Mouse (Mus musculus): ENCODE measurements around the gene Oxtr. TPM values are rescaled to one million over a fixed set of nuclear protein-coding genes. Genes with fewer than 3 reads are reported as not detected.

The Oxtr gene
- polyA plus RNA-seq, 1 experiment from 2014 or later: 0.52 TPM

DNA sequence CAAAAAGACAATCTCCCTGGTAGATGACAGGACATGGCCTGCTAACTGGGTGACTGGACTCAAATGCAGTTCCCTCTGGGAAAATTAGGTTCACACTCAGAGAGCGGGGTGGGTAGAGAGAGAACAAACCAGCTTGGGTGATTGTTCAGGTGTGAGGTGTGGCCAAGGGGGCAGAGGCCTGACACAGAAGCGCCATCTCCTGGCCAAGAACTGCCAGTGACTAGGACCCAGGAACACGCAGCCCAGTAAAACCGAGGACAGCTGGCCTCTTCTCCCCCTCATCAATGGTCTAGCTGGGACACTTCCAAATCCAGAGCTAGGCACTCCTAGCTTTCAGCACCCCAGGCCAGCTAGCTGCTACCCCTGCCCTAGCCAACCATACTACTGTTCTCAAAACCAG is 5.4 kb downstream of the Oxtr start:
- Histone ChIP-seq H3K4me3 (no peak overlapping the region), H3K9me3 (no peaks in the 10 kb centered on the region), H3K27me3 (peaks cover 36% of the 10 kb centered on the region), H3K27ac (no peak overlapping the region), H3K9ac (no peak overlapping the region), H3K4me2 (no peak overlapping the region), H3K4me1 (peaks cover 6% of the 10 kb centered on the region), H3K36me3 (no peaks in the 10 kb centered on the region)
- WGBS: 7% methylated on average over 4 of the region's 4 CpGs
- ATAC-seq (ENCODE audit: insufficient number of reproducible peaks, low FRiP score, low TSS enrichment, low read depth): no peak

GRCm38 (mm10) chr6:112479861-112480260 is 9.9 kb downstream of the Oxtr start:
- no peak overlapping the region for H3K4me3 ChIP-seq
- H3K27ac ChIP-seq: no peak overlapping the region
- H3K4me2 ChIP-seq: no peak overlapping the region
- H3K27me3 ChIP-seq: no peaks in the 10 kb centered on the region
- ATAC-seq (ENCODE audit: insufficient number of reproducible peaks, low FRiP score, low TSS enrichment, low read depth): no peak
- H3K9me3 ChIP-seq: no peaks in the 10 kb centered on the region
- no peaks in the 10 kb centered on the region for H3K4me1 ChIP-seq
- H3K9ac ChIP-seq: no peak overlapping the region
- 46% methylated on average over 13 of the region's 13 CpGs for WGBS
- H3K36me3 ChIP-seq: no peaks in the 10 kb centered on the region

GRCm38 (mm10) chr6:112471644-112472043 is 18.1 kb downstream of the Oxtr start:
- Histone ChIP-seq H3K4me2 (no peak overlapping the region), H3K36me3 (no peaks in the 10 kb centered on the region), H3K4me3 (no peak overlapping the region), H3K27ac (no peak overlapping the region), H3K27me3 (no peaks in the 10 kb centered on the region), H3K9me3 (no peaks in the 10 kb centered on the region), H3K4me1 (no peaks in the 10 kb centered on the region), H3K9ac (no peak overlapping the region)
- no peak for ATAC-seq (ENCODE audit: insufficient number of reproducible peaks, low FRiP score, low TSS enrichment, low read depth)
- 87% methylated on average over 4 of the region's 4 CpGs for WGBS

- H3K4me2 ChIP-seq: no peak overlapping the region
- H3K9ac ChIP-seq: no peak overlapping the region
- no peaks in the 10 kb centered on the region for H3K9me3 ChIP-seq
- no peak for ATAC-seq (ENCODE audit: insufficient number of reproducible peaks, low FRiP score, low TSS enrichment, low read depth)
- H3K4me3 ChIP-seq: no peak overlapping the region
- H3K27ac ChIP-seq: no peak overlapping the region
- no peaks in the 10 kb centered on the region for H3K36me3 ChIP-seq
- H3K27me3 ChIP-seq: peaks cover 3% of the 10 kb centered on the region; the same call in 1 of the 2 replicates
- no peaks in the 10 kb centered on the region for H3K4me1 ChIP-seq
Observed at GRCm38 (mm10) chr6:112466001-112466400, 23.7 kb downstream of the Oxtr start.

DNA sequence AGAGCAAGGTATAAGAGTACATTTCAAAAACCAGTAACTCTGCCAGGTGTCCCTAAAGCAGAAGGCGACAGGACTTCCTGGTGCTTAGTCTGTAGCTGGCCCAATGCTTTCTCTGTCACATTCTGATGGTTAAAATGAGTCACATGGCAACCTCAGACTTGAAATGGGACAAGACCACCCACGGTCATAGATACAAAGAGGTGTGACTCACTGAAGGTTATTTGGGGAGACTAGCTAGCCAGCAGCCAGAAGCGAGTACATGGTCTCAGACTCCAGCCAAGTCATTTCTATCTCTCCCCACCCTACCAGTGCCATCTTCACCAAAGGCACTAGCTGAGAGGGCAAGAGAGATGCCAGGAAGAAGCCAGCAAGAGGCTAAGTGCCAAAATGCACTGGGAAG is 24.3 kb downstream of the Oxtr start:
- ATAC-seq (ENCODE audit: insufficient number of reproducible peaks, low FRiP score, low TSS enrichment, low read depth): no peak
- Histone ChIP-seq H3K27ac (no peak overlapping the region), H3K4me3 (no peak overlapping the region), H3K27me3 (peaks cover 3% of the 10 kb centered on the region; the same call in 1 of the 2 replicates), H3K4me1 (0 out of 2 replicates have a peak, but pooled peaks cover 1% of the 10 kb centered on the region), H3K36me3 (no peaks in the 10 kb centered on the region), H3K9me3 (no peaks in the 10 kb centered on the region), H3K9ac (no peak overlapping the region), H3K4me2 (no peak overlapping the region)
- 73% methylated on average over 3 of the region's 3 CpGs for WGBS

DNA sequence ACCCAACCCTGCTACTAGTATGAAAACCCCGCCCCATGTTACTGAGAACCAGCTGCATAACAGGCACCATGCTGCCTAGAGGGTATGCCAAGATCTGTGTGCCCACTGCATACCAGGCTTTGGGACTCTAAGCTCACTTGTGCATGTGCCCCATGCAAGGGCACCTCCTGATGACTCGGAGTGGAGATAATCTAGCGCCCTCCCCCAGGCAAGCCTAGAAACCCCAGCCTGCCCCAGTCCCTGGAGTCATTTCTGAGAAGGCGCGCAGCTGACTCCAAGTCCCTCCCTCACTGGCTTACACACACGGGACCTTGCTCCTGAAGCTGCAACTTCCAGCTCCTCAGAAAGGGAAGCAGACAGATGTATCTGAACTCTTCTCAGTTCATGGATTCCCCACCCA is 26.4 kb downstream of the Oxtr start:
- Histone ChIP-seq H3K36me3 (no peaks in the 10 kb centered on the region), H3K27me3 (peaks cover 3% of the 10 kb centered on the region; the same call in 1 of the 2 replicates), H3K9ac (no peak overlapping the region), H3K27ac (no peak overlapping the region), H3K4me2 (no peak overlapping the region), H3K4me1 (peaks cover 12% of the 10 kb centered on the region), H3K4me3 (no peak overlapping the region), H3K9me3 (no peaks in the 10 kb centered on the region)
- no peak for ATAC-seq (ENCODE audit: insufficient number of reproducible peaks, low FRiP score, low TSS enrichment, low read depth)
- WGBS: 82% methylated on average over 6 of the region's 6 CpGs

GRCm38 (mm10) chr6:112461459-112461858 is 28.3 kb downstream of the Oxtr start:
- Histone ChIP-seq H3K4me1 (peaks cover 12% of the 10 kb centered on the region), H3K4me2 (no peak overlapping the region), H3K9me3 (no peaks in the 10 kb centered on the region), H3K27me3 (peaks cover 3% of the 10 kb centered on the region; the same call in 1 of the 2 replicates), H3K4me3 (no peak overlapping the region), H3K36me3 (no peaks in the 10 kb centered on the region), H3K9ac (no peak overlapping the region), H3K27ac (no peak overlapping the region)
- no peak for ATAC-seq (ENCODE audit: insufficient number of reproducible peaks, low FRiP score, low TSS enrichment, low read depth)
- WGBS: 81% methylated on average over 5 of the region's 5 CpGs

GRCm38 (mm10) chr6:112459341-112459749 is 30.4 kb downstream of the Oxtr start, which contains the start of gene Cav3:
Gene Cav3 (plus strand): TSS chr6:112459505.
- Histone ChIP-seq H3K9me3 (no peaks in the 10 kb centered on the region), H3K36me3 (no peaks in the 10 kb centered on the region), H3K4me3 (no peak within 1 kb of the TSS), H3K9ac (no peak within 1 kb of the TSS), H3K4me1 (peaks cover 12% of the 10 kb centered on the region), H3K4me2 (0 out of 2 replicates have a peak within 1 kb of the TSS, but pooled peaks have one; percentile 21), H3K27me3 (peaks cover 3% of the 10 kb centered on the region; the same call in 1 of the 2 replicates), H3K27ac (no peak within 1 kb of the TSS)
- ATAC-seq (ENCODE audit: insufficient number of reproducible peaks, low FRiP score, low TSS enrichment, low read depth): peak; percentile 82
- WGBS: 21% methylated on average over 12 of the region's 12 CpGs

DNA sequence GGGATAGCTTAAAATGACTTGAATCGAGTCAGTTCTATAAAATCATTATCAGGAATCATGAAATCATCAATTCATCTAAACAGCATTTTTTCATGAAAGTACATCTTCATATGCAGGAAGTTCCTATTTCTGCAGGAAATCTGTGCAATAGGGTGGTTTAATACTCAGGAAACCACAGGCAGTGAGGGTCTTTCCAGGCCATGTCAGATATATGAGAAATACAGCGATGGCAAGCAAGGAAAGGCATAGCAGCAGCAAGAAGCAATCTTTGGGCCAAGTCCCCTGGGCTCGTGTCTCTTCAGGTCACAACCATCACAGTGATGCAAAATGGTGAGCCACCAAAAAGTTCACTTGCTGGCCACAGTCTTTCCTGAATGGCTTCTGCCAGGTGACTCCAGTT is 44.1 kb downstream of the Oxtr start:
- ATAC-seq (ENCODE audit: insufficient number of reproducible peaks, low FRiP score, low TSS enrichment, low read depth): no peak
- Histone ChIP-seq H3K4me1 (no peaks in the 10 kb centered on the region), H3K27ac (no peak overlapping the region), H3K27me3 (no peaks in the 10 kb centered on the region), H3K36me3 (no peaks in the 10 kb centered on the region), H3K9ac (no peak overlapping the region), H3K4me2 (no peak overlapping the region), H3K4me3 (no peak overlapping the region), H3K9me3 (no peaks in the 10 kb centered on the region)
- 79% methylated on average over 3 of the region's 3 CpGs for WGBS

- Histone ChIP-seq H3K4me1 (no peaks in the 10 kb centered on the region), H3K9me3 (no peaks in the 10 kb centered on the region), H3K36me3 (no peaks in the 10 kb centered on the region), H3K4me2 (no peak overlapping the region), H3K27ac (no peak overlapping the region), H3K4me3 (no peak overlapping the region), H3K9ac (no peak overlapping the region), H3K27me3 (no peaks in the 10 kb centered on the region)
- 73% methylated on average over 6 of the region's 6 CpGs for WGBS
- no peak for ATAC-seq (ENCODE audit: insufficient number of reproducible peaks, low FRiP score, low TSS enrichment, low read depth)
Observed at GRCm38 (mm10) chr6:112426018-112426732, 63.6 kb downstream of the Oxtr start.

GRCm38 (mm10) chr6:112423746-112424501 is 65.8 kb downstream of the Oxtr start:
- no peak overlapping the region for H3K4me2 ChIP-seq
- no peak overlapping the region for H3K27ac ChIP-seq
- ATAC-seq (ENCODE audit: insufficient number of reproducible peaks, low FRiP score, low TSS enrichment, low read depth): no peak
- no peaks in the 10 kb centered on the region for H3K36me3 ChIP-seq
- H3K4me3 ChIP-seq: no peak overlapping the region
- no peak overlapping the region for H3K9ac ChIP-seq
- no peaks in the 10 kb centered on the region for H3K27me3 ChIP-seq
- H3K4me1 ChIP-seq: no peaks in the 10 kb centered on the region
- WGBS: 65% methylated on average over 8 of the region's 8 CpGs
- H3K9me3 ChIP-seq: no peaks in the 10 kb centered on the region
